Mouse (Mus musculus) retina, postnatal 1 day (tissue): ENCODE data around the gene Hhat.

Experiments used
- DNase-seq: peaks from one replicate; pipeline ENCODE4 v3.0.0-alpha.2; 2012

Gene Hhat

DNA sequence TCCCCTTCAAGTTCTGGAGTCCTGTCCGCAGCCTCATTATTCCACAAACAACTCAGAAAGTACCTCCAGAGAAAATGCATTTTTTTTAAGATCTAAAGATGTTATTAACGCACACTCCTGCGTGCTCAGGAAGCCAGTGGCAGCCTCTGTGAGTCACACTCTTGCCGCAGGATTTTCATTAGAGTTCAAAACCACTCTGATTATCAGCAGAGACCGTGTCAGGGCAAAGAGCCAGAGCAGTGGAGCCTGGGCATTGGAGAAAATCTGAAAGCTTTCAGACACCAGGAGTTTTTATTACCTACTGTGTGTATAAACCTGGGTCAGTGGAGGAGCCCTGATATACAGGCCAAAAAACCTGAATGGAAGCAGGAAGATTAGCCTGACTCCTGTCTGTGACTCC, 292.8 kb downstream of the Hhat start:
- no peak for DNase-seq

DNA sequence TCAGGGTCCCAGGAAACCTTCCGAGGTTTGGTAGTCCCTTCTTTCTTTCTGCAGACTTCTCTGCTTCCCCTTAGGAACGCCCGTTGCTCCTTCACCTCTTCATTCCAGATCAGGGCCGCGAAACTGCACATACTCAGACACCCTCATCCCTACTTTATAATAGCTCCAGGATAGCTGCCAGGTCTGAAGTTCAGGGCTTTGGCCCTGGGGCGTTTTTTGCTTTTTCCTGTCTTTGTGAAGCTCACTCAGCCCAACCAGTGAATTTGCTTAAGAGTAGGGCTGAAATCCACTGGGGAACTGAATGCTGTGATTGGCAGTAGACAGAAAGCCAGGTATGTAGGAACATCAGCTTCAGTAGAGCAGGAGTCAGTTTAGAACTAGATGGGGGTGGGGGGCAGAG, 293.5 kb downstream of the Hhat start:
- no peak for DNase-seq

DNA sequence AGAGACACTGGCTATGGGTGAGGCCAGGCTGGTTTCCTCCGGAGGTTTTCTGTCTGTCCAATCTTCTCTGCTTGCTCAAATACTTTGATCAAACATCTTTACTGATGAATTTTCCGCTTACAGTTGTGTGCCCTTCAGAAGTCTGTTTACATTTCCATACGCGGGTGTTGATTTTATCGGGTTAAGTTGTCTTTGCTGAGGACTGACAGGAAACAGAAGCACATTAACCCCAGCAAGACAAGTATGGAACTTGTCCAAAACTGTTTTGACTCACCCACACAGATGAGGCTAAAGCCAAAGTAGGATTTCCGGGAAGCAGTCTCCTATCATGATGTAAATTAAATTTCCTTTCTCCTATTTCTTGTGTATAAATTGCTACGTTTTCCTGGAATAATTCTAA, 294.3 kb downstream of the Hhat start:
- DNase-seq: no peak

DNA sequence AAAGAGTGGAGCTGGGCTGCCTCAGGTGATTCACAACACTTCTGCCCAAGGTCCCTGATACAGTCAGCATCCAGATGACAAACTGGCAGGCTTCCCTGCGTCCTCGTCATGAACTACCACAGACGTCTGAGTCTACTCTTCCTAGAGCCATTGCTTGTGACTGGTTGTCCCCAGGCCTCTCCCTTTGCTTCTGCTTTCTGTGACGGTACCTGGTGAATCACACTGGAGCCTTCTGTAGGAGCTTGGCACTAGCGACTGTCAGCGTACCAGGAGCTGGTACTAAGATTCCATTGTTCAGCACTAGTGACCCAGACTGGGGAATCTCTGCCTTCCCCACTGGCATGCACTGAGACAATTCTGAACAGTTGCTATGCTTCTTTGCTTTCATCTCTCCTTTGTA, 297.9 kb downstream of the Hhat start:
- DNase-seq: no peak

DNA sequence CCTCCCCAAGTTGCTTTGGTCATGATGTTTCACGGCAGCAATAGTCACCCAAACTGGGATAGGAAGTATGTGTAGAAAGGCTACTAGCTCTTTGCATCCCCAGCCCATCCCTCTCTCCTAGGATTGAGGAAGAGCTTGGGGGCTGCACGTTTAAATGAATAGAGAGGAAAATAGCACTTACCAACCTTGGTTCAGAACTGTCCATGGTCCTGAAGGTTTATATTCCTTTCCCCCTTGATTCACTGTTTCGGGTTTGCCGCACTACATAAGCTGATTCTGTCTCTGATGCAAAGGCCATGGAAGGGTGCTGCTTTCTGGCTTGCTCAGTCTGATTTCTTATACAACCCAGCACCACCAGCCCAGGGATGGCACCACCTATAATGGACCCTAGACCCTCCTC, 298.7 kb downstream of the Hhat start:
- DNase-seq: peak; percentile 46

DNA sequence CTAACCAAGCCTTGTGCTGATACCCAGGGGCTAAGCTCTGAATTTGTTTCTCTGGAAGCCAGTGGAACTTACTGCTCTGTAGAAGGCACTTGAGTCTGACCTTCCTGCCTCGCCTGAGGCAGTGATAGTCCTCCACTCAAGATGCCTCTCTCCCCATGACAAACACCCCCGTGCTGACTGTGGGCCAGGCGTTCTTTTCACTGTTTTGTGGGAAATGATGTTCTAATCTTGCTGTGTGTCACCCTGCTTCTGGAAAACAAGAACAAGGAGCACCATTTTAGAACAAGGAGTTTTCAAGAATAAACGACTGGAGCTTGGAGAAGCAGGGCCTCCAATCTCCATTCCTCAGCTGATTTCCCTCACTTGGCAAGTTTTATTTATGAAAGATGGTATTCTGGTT, 307.3 kb downstream of the Hhat start:
- DNase-seq: no peak

DNA sequence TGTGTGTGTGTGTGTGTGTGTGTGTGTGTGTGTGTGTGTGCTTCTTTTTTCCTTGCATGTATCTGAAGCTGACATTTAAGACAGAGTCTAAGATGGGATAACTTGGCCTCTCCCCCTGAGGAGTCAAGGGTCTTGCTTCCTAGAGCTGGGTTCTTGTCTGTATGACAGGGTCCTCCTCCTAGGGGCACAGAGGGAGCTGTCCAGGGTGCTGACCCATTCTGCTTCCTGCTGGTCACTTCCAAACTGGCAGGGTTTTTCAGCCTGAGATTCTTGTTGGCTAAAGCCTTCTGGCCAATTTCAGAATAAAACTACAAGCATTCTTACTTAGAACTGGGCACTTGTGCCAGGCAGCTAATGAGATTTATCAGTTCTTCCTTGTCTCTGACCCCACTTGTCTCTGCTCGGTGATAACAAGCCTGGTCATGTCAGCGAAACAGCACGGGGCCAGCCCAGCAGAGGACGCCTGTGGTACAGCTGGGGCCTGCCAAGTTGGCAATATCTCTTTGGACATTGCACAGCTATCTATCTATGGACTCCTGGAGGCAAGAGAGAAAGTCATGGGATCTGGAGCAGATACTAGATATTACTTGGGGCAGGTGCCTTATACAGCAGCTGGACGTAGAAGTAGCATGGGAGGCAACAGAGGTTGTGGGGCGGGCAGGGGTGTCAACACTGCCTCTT, 313.4 kb downstream of the Hhat start:
- peak; percentile 53 for DNase-seq

DNA sequence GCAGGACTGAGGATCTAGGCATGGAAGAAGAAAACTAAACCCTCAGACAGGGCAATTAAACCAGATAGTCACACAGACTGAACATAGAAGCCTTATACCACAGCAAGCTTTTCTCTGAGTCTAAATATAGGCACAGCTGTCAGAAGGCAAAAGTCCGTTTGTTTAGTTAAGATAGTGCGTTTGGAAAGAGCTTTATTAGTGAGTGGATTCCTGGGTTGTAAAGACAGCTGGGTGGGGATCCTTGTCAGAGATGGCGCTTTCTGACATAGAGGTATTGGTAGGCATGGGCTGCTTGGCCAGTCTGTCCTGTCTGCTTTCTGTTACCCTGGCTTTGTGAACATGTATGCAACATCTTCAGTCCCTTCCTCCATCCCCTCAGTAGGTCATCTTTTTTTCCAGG, 314.0 kb downstream of the Hhat start:
- no peak for DNase-seq

DNA sequence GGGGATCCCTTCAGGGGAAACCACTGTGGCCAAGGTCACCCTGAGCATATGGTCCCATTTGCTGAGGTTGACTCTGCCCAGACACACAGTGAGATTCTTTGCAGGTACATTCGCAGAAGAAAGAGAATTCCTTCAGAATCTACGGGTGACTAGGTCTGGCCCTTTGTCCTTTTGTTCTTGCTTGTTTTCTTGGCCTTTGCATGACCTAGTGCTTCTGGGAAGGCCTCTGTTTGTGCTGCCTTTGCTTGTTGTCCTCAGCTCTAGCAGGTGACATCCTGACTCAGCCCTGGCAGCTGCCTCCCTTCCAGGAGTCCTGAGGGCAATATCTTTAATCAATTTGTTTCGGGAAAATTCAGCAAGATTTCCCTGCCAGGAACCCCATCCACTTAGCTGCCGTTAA, 316.0 kb downstream of the Hhat start:
- DNase-seq: no peak

DNA sequence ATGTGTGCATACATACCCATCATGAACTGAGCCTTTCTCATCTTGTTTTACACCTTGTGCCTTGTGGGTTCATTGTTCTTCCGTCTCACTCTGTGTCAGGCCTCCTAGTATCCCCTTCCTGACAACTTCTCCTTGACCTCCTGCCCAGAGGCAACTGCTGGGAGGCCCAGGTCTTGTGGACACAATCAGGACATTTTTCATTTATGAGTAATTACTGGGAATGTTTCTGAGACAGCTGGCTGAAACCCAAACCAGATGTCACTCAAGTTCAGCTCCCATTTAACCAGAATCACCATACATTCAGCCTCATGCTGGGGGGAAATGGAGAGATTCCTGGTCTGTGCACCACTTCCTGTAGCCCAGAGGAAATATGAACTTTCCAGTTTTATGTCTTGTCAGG, 316.5 kb downstream of the Hhat start:
- DNase-seq: no peak

DNA sequence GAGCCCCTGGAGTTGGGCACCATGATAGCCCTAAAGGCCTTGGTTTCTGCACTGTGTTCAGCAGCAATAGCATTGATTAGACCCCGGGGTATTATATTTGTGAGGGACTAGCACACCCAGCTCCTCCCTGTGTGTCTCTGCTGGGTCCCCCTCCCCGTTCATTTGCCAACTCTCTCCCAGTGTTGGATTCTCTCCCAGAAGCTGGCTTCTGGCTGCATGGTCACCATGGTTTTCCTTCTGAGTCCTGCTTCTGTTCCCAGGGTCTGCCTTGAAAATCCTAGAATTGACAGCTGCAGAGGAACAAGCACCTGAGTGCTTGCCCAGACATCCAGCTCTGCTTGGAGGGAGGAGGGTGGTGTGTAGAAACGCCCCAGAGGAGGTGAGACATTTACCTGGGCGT, 319.3 kb downstream of the Hhat start:
- no peak for DNase-seq

DNA sequence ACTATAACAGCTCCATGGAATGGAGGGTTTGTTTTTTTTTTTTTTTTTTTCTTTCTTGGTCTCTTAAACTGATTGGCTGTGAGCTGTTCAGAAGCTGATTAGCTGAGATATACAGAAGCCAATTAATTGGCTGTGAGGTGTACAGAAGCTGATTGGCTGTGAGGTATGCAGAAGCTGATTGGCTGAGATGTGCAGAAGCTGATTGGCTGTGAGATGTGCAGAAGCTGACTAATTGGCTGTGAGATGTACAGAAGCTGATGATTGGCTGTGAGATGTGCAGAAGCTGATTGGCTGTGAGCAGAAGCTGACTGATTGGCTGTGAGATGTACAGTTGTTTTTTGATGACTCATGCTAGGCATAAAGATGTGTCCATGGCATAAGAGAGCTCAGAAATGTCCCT, 320.6 kb downstream of the Hhat start:
- DNase-seq: peak; percentile 17

DNA sequence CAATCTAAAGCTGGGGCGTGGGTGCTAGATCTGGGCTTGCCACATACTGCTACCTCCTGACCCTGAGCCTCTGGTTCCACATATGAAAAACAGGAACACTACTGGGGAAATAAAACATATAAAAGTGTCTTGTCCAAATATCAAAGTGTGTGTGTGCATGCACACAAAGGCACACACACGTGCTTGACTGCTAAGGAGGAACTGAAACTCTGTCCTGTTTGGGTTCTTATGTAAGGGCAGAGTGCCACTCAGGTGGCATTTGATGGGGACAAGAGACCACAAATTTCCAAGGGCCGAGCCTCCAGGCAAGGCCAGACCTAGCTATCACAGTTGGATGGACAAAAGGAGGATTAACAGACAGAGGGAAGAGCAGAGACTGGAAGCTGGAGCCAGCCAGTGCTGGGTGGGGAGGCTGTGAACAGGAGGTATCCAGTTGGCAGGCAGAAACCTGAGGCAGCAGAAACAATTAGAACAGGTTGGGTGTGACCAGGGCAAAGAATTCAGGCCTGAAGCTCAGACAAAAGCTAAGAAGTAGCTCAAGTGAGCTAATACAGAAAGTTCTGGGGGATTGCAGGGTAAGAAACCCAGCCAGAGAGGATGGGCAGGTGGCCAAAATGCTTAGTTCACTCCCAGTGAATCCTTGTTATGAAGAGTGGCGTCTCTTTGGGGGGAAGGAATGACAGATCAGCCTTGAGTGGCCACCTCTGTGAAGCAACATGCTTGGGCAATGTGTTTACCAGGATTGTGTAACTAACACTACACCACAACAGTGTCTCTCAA, 321.3 kb downstream of the Hhat start:
- DNase-seq: no peak

DNA sequence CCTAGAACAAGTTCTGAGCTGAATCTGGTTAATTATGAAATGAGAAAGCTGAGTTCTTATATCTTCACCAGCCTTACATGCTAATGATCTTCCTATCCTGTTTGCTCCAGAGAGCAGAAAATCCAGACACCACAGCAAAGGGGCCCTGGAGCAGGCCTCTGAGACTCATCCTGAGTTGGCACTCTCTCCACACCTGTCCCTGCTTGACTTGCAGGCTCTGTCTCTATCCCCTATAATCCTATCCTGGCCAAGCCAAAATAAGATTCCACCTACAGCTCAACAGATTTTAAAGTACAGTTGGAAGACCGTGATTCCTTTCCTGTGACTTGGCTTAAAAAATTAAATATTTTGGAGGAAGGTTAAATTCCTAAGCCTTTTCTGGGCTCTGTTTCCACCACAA, 322.5 kb downstream of the Hhat start:
- no peak for DNase-seq

DNA sequence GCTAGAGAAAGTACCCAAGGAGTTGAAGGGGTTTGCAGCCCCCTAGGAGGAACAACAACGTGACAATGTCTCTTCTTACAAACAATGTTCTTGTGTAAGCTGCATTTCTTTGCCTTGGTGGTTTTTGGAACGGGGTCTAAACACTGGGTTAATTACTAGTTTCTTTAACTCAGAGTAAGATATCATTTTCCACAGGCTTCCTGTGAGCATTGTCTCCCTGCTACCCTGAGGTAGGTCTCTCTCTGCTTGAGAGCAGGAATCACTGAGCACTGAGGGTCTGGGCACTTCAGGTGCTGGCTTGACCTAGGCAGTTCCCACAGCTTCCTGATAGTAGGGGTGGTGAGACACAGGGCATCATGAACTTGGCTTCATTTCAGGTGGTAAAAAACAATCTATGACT, 323.4 kb downstream of the Hhat start:
- no peak for DNase-seq
